Mouse (Mus musculus) lung, postnatal 0 days (tissue): ENCODE results near the gene Naxd.
"Not testable (repeated sequence)": the region's sequence is repeated elsewhere in the genome, so short reads cannot be mapped to it uniquely, and the experiment has no call there.

Experiments
- CTCF ChIP-seq: IDR thresholded peaks from 2 replicates; pipeline ENCODE4 v1.5.1; 2016; ENCODE audit warnings: antibody characterized with exemption, mild to moderate bottlenecking
- EP300 ChIP-seq: IDR thresholded peaks from 2 replicates; pipeline ENCODE4 v1.6.1; 2016; ENCODE audit warnings: antibody characterized with exemption, mild to moderate bottlenecking, control low read depth

GRCm38 (mm10) chr8:11551497-11551896 lies 54.2 kb downstream of the Naxd start:
- TF ChIP-seq CTCF: peak; percentile 29
- TF ChIP-seq EP300: not testable (repeated sequence)
